Mouse (Mus musculus) lung, postnatal 0 days (tissue): ENCODE results near the gene Lin28a.

Experiments
- CTCF ChIP-seq: IDR thresholded peaks from 2 replicates; pipeline ENCODE4 v1.5.1; 2016; ENCODE audit warnings: antibody characterized with exemption, mild to moderate bottlenecking
- EP300 ChIP-seq: IDR thresholded peaks from 2 replicates; pipeline ENCODE4 v1.6.1; 2016; ENCODE audit warnings: antibody characterized with exemption, mild to moderate bottlenecking, control low read depth

- TF ChIP-seq CTCF (no peak), EP300 (no peak)
Observed at GRCm38 (mm10) chr4:134061166-134061830, 42.7 kb upstream of the Lin28a start.
